Mouse (Mus musculus) liver, adult 2 months (tissue): ENCODE results near the gene Kcnip4. TPM values are rescaled to one million over a fixed set of nuclear protein-coding genes. Genes with fewer than 3 reads are reported as not detected.
A peak's percentile ranks its signal among the peaks of the same experiment; 100 is the strongest.

Experiments
- DNase-seq: peaks from one replicate; pipeline ENCODE4 v3.0.0-alpha.2; 2011; ENCODE audit warnings: low read depth, low spot score; ENCODE audit errors: extremely low read depth
- H3K27ac ChIP-seq: fragments of 200-500 bp; replicated peaks from 2 replicates; pipeline ENCODE4 v1.5.1; 2012; ENCODE audit warnings: low read depth, mild to moderate bottlenecking, control low read depth, inconsistent platforms, low read length; ENCODE audit not compliant: insufficient read depth
- H3K27me3 ChIP-seq: fragments of 200-500 bp; 2 replicates; pipeline ENCODE4 v1.6.1; 2012; ENCODE audit warnings: mild to moderate bottlenecking, moderate library complexity, low read length, inconsistent platforms; ENCODE audit not compliant: control insufficient read depth, insufficient read depth
- H3K36me3 ChIP-seq: fragments of 200-500 bp; 2 replicates; pipeline ENCODE4 v1.6.1; 2012; ENCODE audit warnings: low read length, inconsistent platforms; ENCODE audit not compliant: control insufficient read depth, insufficient read depth
- H3K4me1 ChIP-seq: fragments of 200-500 bp; 2 replicates; pipeline ENCODE4 v1.6.1; 2011; ENCODE audit warnings: low read length; ENCODE audit not compliant: control insufficient read depth, insufficient read depth
- H3K4me3 ChIP-seq: fragments of 200-500 bp; 2 replicates; pipeline ENCODE4 v1.5.1; 2011; ENCODE audit warnings: low read depth, mild to moderate bottlenecking, control low read depth, low read length, moderate library complexity; ENCODE audit not compliant: insufficient read depth
- H3K79me2 ChIP-seq: fragments of 200-500 bp; 2 replicates; pipeline ENCODE4 v1.6.1; 2012; ENCODE audit warnings: inconsistent platforms, mild to moderate bottlenecking, low read length, moderate library complexity; ENCODE audit not compliant: control insufficient read depth, insufficient read depth
- H3K9ac ChIP-seq: fragments of 200-500 bp; 2 replicates; pipeline ENCODE4 v1.6.1; 2012; ENCODE audit warnings: low read depth, mild to moderate bottlenecking, control low read depth, inconsistent platforms, low read length
- CTCF ChIP-seq: fragments of 200-500 bp; IDR thresholded peaks from 2 replicates; pipeline ENCODE4 v1.5.1; 2011; ENCODE audit warnings: low read depth, low read length, control low read depth
- POLR2A ChIP-seq: fragments of 200-500 bp; IDR thresholded peaks from 2 replicates; pipeline ENCODE4 v1.6.1; 2011; ENCODE audit warnings: low read length, control low read depth; ENCODE audit not compliant: insufficient read depth; ENCODE audit errors: extremely low read depth
- WGBS: fragments of 180-500 bp; shearing (Covaris S2); methylation state at CpG from one replicate; pipeline ENCODE4 v1.1.7; 2018; 5-methylcytosine and 5-hydroxymethylcytosine counted together
- polyA plus RNA-seq: library from polyadenylated mRNA; depleted of rRNA; stranded (reverse); fragments of >200 nt; gene quantifications from 2 replicates; pipeline ENCODE4 v1.2.3, GENCODE M21; 2012
- total RNA-seq: library from RNA; depleted of rRNA; stranded (reverse); fragments of >200 nt; gene quantifications from 2 replicates; pipeline ENCODE4 v1.2.3, GENCODE M21; 2014

Kcnip4 gene
- total and polyA plus RNA-seq, 2 experiments: not detected

DNA sequence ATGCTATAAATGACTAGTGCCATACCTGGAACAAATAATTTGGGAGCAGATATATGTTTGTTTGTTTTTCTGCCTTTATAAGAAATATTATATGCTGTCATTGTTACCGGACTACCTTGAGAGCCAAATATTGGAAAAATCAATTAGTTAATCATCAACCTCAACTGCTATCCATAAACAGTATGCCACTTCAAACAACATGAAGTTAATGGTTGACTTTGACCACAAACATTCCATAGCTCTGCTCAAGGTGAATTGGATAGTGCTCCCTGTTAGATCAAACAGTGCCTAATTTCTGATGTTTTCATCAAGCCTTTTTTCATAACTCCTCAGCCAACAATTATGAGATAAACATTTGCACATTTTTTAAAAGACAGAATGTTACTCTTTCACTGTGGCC, 195.7 kb downstream of the Kcnip4 start:
- H3K79me2 ChIP-seq: no peaks in the 10 kb centered on the region
- H3K4me3 ChIP-seq: no peak overlapping the region
- DNase-seq: peak; percentile 97
- H3K4me1 ChIP-seq: peaks cover 9% of the 10 kb centered on the region; the same call in 1 of the 2 replicates
- H3K27ac ChIP-seq: no peak overlapping the region
- H3K27me3 ChIP-seq: no peaks in the 10 kb centered on the region
- no peak for TF ChIP-seq CTCF
- TF ChIP-seq POLR2A: no peak
- H3K9ac ChIP-seq: no peak overlapping the region
- H3K36me3 ChIP-seq: no peaks in the 10 kb centered on the region
- 34% methylated on average over 1 of the region's 1 CpGs for WGBS

DNA sequence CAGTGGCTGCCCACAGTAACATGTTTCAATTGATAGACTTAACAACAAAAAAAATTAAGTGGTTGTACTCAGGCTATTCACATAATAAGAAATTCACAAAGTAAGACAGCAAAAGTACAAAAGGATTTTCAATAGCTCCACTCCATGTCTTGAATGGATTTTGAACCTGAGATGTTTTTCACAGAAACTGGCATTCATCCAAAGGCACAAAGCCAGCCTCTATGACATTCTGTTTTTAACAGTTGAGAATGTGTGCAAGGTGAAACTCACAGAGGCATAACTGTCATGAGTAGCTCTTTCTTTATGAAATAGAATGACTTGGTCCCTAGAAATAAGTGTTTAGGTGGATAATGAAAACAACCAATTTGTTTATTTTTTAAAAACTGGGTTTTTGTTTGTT, 206.0 kb downstream of the Kcnip4 start:
- TF ChIP-seq POLR2A (no peak), CTCF (no peak)
- Histone ChIP-seq H3K79me2 (no peaks in the 10 kb centered on the region), H3K4me1 (peaks cover 2% of the 10 kb centered on the region; the same call in 1 of the 2 replicates), H3K9ac (no peak overlapping the region), H3K36me3 (no peaks in the 10 kb centered on the region), H3K27me3 (no peaks in the 10 kb centered on the region), H3K27ac (no peak overlapping the region), H3K4me3 (no peak overlapping the region)
- DNase-seq: peak; percentile 78

DNA sequence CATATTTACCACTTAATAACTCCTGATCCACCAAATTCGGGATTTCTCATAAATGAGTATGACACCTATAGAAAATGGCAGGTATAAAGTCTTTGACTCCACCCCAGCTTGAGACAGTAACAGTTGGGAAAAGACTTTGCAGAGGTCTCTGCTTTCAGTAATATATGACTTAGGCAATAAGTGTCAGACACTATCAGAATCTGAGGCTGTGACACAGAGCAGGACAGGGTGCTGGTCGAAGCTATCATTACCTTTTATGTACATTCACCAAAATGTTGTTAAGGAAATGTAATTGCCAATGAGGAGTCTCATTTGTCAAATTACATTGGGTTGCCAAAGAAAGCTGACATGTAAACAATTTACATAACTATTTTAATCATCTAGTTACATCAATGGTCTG, 206.8 kb downstream of the Kcnip4 start:
- 86% methylated on average over 2 of the region's 2 CpGs for WGBS
- no peaks in the 10 kb centered on the region for H3K36me3 ChIP-seq
- TF ChIP-seq POLR2A (no peak), CTCF (no peak)
- H3K4me1 ChIP-seq: peaks cover 2% of the 10 kb centered on the region; the same call in 1 of the 2 replicates
- no peak overlapping the region for H3K9ac ChIP-seq
- H3K4me3 ChIP-seq: no peak overlapping the region
- no peaks in the 10 kb centered on the region for H3K27me3 ChIP-seq
- H3K27ac ChIP-seq: no peak overlapping the region
- no peaks in the 10 kb centered on the region for H3K79me2 ChIP-seq
- no peak for DNase-seq

DNA sequence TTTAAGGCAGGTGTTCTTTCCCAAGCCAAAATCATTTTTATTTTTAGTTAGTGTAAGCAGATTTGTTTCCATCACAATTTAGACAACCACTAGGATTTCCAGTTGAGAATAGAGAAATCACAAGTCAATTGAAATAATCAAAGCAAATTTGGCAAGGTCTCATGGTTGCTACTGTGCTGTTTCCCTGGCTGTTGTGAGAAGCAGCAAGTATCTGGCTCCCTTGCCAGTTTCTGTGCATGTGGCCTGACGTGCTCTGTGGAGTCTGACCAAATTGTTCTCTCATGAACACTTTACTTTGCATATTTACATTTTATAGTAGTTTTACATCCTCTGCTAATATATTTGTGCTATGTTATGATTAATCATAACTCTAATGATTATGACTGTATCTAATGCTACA, 217.9 kb downstream of the Kcnip4 start:
- Histone ChIP-seq H3K4me3 (no peak overlapping the region), H3K36me3 (no peaks in the 10 kb centered on the region), H3K9ac (no peak overlapping the region), H3K79me2 (no peaks in the 10 kb centered on the region), H3K27me3 (no peaks in the 10 kb centered on the region), H3K27ac (no peak overlapping the region), H3K4me1 (peaks cover 2% of the 10 kb centered on the region; the same call in 1 of the 2 replicates)
- WGBS: 18% methylated on average over 1 of the region's 1 CpGs
- peak; percentile 62 for DNase-seq
- TF ChIP-seq POLR2A: no peak
- TF ChIP-seq CTCF: no peak

DNA sequence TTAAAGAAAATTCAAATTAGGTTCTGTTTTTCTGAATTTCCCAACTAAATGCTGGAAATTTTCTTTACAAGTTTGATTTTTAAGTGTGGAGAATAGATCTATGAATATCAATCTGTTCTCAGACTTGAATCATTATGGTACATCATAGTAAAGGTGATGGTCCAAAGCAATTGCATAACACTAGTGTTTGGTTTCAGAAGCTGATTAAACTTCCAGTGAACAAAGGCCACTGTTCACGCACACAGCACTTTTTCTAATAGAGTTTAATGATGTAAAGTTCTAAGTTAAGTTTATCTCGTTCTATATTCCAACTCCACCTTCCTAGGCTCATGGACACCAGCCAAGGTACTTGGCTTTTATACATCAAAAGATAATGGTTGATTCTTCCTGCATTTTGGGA, 219.4 kb downstream of the Kcnip4 start:
- TF ChIP-seq POLR2A: no peak
- no peak for TF ChIP-seq CTCF
- WGBS: 8% methylated on average over 2 of the region's 2 CpGs

DNA sequence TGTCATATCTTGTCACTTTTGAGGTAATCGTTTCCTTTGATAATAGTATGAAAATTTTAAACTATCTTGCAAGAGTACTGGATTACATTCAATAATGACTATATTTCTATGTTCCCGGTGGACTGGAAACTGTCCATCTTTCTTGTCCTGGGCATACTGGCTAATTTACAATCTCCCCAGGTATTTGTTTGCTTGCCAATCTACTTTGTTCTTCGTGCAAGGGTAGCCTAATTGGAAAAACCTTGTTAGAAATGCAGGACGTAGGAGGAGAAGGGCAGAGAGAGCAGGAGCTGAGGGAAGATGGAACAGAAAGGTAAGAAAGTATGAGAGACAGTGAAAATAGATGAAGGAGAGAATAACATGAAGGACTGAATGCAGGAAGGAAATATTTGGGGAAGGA, 226.1 kb downstream of the Kcnip4 start:
- no peaks in the 10 kb centered on the region for H3K27me3 ChIP-seq
- no peak overlapping the region for H3K4me3 ChIP-seq
- WGBS: 81% methylated on average over 4 of the region's 4 CpGs
- no peak for TF ChIP-seq POLR2A
- no peak for TF ChIP-seq CTCF
- no peak overlapping the region for H3K27ac ChIP-seq
- no peaks in the 10 kb centered on the region for H3K4me1 ChIP-seq
- H3K79me2 ChIP-seq: no peaks in the 10 kb centered on the region
- H3K36me3 ChIP-seq: no peaks in the 10 kb centered on the region
- DNase-seq: no peak
- no peak overlapping the region for H3K9ac ChIP-seq

More for the DNA sequence above, 219.4 kb downstream of the Kcnip4 start:
- no peak overlapping the region for H3K4me3 ChIP-seq
- H3K9ac ChIP-seq: no peak overlapping the region
- H3K4me1 ChIP-seq: peaks cover 2% of the 10 kb centered on the region; the same call in 1 of the 2 replicates
- peak; percentile 93 for DNase-seq
- H3K79me2 ChIP-seq: no peaks in the 10 kb centered on the region
- no peak overlapping the region for H3K27ac ChIP-seq
- no peaks in the 10 kb centered on the region for H3K27me3 ChIP-seq
- H3K36me3 ChIP-seq: no peaks in the 10 kb centered on the region
